Mouse (Mus musculus) neutrophil, adult 5-6 weeks (primary cell): Measurements from ENCODE around the gene Fiz1. TPM values are rescaled to one million over a fixed set of nuclear protein-coding genes. Genes with fewer than 3 reads are reported as not detected.
A peak's percentile ranks its signal among the peaks of the same experiment; 100 is the strongest.

Experiments
- ATAC-seq: fragments of 151-379, 151-347 bp; 2 replicates; pipeline ENCODE4 v1.8.0; 2017; ENCODE audit warnings: mild to moderate bottlenecking, moderate TSS enrichment; ENCODE audit not compliant: insufficient number of reproducible peaks, poor library complexity, low FRiP score, severe bottlenecking; ENCODE audit errors: extremely low read depth
- total RNA-seq: library from RNA; stranded (forward); fragments of 200-1000 nt; gene quantifications from 2 replicates; pipeline ENCODE4 v1.2.3, GENCODE M21; 2017

Gene Fiz1
- total RNA-seq, 1 experiment from 2014 or later: 19.8 TPM

- ATAC-seq: no peak
Observed at GRCm38 (mm10) chr7:4964988-4965387, 49.5 kb downstream of the Fiz1 start.

GRCm38 (mm10) chr7:4964272-4964671, 50.2 kb downstream of the Fiz1 start, which contains the start of gene Sbk2:
Sbk2 (minus strand) TSS chr7:4964406.
- peak; percentile 62 for ATAC-seq

GRCm38 (mm10) chr7:4963527-4963926, 51.0 kb downstream of the Fiz1 start:
- no peak for ATAC-seq

GRCm38 (mm10) chr7:4957361-4957760, 57.1 kb downstream of the Fiz1 start:
- no peak for ATAC-seq

Other genes with a start within 250 kb of the Fiz1 start
- gene Fam71e2, start 243.4 kb downstream of the Fiz1 start, total RNA-seq: not detected in 2 replicates
- not detected in 2 replicates for gene Il11, start 231.8 kb downstream of the Fiz1 start, total RNA-seq
- not detected in 2 replicates for gene Tmem190, start 231.8 kb downstream of the Fiz1 start, total RNA-seq
- gene Tmem238, start 225.0 kb downstream of the Fiz1 start, total RNA-seq: 1.1 and 2.2 TPM in 2 replicates
- 325 and 398 TPM in 2 replicates for gene Rpl28, start 221.8 kb downstream of the Fiz1 start, total RNA-seq
- gene Ube2s, start 202.1 kb downstream of the Fiz1 start, total RNA-seq: 94.5 and 103 TPM in 2 replicates
- not detected in 2 replicates for gene Shisa7, start 170.0 kb downstream of the Fiz1 start, total RNA-seq
- gene Isoc2b, start 144.4 kb downstream of the Fiz1 start, total RNA-seq: 11.3 and 12.2 TPM in 2 replicates
- gene Isoc2a, start 137.5 kb downstream of the Fiz1 start, total RNA-seq: 4.0 and 4.2 TPM in 2 replicates
- not detected in 2 replicates for gene Gm36210, start 108.2 kb downstream of the Fiz1 start, total RNA-seq
- gene Zfp628, start 99.5 kb downstream of the Fiz1 start, total RNA-seq: 6.0 and 7.2 TPM in 2 replicates
- gene Nat14, start 92.7 kb downstream of the Fiz1 start, total RNA-seq: 1.2 and 2.2 TPM in 2 replicates
- 0.47 and 1.4 TPM in 2 replicates for gene Ssc5d, start 88.9 kb downstream of the Fiz1 start, total RNA-seq
- not detected in 2 replicates for gene Sbk2, start 50.3 kb downstream of the Fiz1 start, total RNA-seq
- gene Sbk3, start 43.5 kb downstream of the Fiz1 start, total RNA-seq: not detected in 2 replicates
- gene Zfp579, start 18.5 kb downstream of the Fiz1 start, total RNA-seq: 4.1 and 4.5 TPM in 2 replicates
- gene Zfp524, start 282 bp downstream of the Fiz1 start, total RNA-seq: 8.8 and 13.7 TPM in 2 replicates
- 1.8 TPM in 1 of 2 replicates, not detected in the other for gene Gm44973, start 799 bp upstream of the Fiz1 start, total RNA-seq
- gene Zfp865, start 5.7 kb upstream of the Fiz1 start, total RNA-seq: 34.3 and 38.5 TPM in 2 replicates
- 0.23 TPM in 1 of 2 replicates, not detected in the other for gene Ccdc106, start 5.9 kb upstream of the Fiz1 start, total RNA-seq
- gene 4632433K11Rik, start 19.4 kb upstream of the Fiz1 start, total RNA-seq: 0.98 and 1.6 TPM in 2 replicates
- gene Zfp784, start 23.7 kb upstream of the Fiz1 start, total RNA-seq: 2.9 and 3.4 TPM in 2 replicates
- 0.93 TPM in 1 of 2 replicates, not detected in the other for gene Zfp580, start 36.8 kb upstream of the Fiz1 start, total RNA-seq
- 168 and 188 TPM in 2 replicates for gene U2af2, start 47.4 kb upstream of the Fiz1 start, total RNA-seq
- 118 and 130 TPM in 2 replicates for gene Epn1, start 65.5 kb upstream of the Fiz1 start, total RNA-seq
- gene Rfpl4, start 102.3 kb upstream of the Fiz1 start, total RNA-seq: not detected in 2 replicates
- gene Rasl2-9, start 111.3 kb upstream of the Fiz1 start, total RNA-seq: 0.98 TPM in 1 of 2 replicates, not detected in the other
- gene Vmn1r55, start 135.0 kb upstream of the Fiz1 start, total RNA-seq: not detected in 2 replicates
- not detected in 2 replicates for gene Vmn1r56, start 182.1 kb upstream of the Fiz1 start, total RNA-seq
- not detected in 2 replicates for gene Vmn1r57, start 203.8 kb upstream of the Fiz1 start, total RNA-seq